Mouse (Mus musculus) neural tube, embryonic 11.5 days (tissue): ENCODE data around the gene Npr2. TPM values are rescaled to one million over a fixed set of nuclear protein-coding genes. Genes with fewer than 3 reads are reported as not detected.

Experiments used
- ATAC-seq: fragments of 200-750 bp; cut with Nextera tagmentation; 2 replicates; pipeline ENCODE4 v1.8.0; 2017; ENCODE audit warnings: moderate number of reproducible peaks, mild to moderate bottlenecking, moderate TSS enrichment, moderate library complexity; ENCODE audit not compliant: insufficient read depth, low FRiP score, low TSS enrichment
- DNase-seq: peaks from one replicate; pipeline ENCODE4 v3.0.0-alpha.2; 2015; ENCODE audit warnings: low spot score
- H3K27ac ChIP-seq: fragments of 300-500 bp; sonication (generic); 2 replicates; pipeline ENCODE4 v1.5.1; 2014; ENCODE audit warnings: low read depth, mild to moderate bottlenecking, low read length
- H3K27me3 ChIP-seq: fragments of 300-500 bp; sonication (generic); 2 replicates; pipeline ENCODE4 v1.6.1; 2014; ENCODE audit warnings: mild to moderate bottlenecking, low read length, mixed read lengths; ENCODE audit not compliant: control insufficient read depth, insufficient read depth
- H3K36me3 ChIP-seq: fragments of 300-500 bp; sonication (generic); 2 replicates; pipeline ENCODE4 v1.6.1; 2014; ENCODE audit warnings: mild to moderate bottlenecking, low read length, moderate library complexity, mixed read lengths; ENCODE audit not compliant: control insufficient read depth, insufficient read depth
- H3K4me1 ChIP-seq: fragments of 300-500 bp; sonication (generic); 2 replicates; pipeline ENCODE4 v1.6.1; 2014; ENCODE audit warnings: low read length, mixed read lengths; ENCODE audit not compliant: control insufficient read depth, insufficient read depth
- H3K4me2 ChIP-seq: fragments of 300-500 bp; sonication (generic); 2 replicates; pipeline ENCODE4 v1.6.1; 2014; ENCODE audit warnings: low read depth, mild to moderate bottlenecking, moderate library complexity
- H3K4me3 ChIP-seq: fragments of 300-500 bp; sonication (generic); 2 replicates; pipeline ENCODE4 v1.5.1; 2014; ENCODE audit warnings: low read depth, low read length
- H3K9ac ChIP-seq: fragments of 300-500 bp; sonication (generic); 2 replicates; pipeline ENCODE4 v1.6.1; 2014; ENCODE audit warnings: mild to moderate bottlenecking, low read length
- H3K9me3 ChIP-seq: fragments of 300-500 bp; sonication (generic); 2 replicates; pipeline ENCODE4 v1.6.1; 2016; ENCODE audit warnings: low read length; ENCODE audit not compliant: control insufficient read depth
- WGBS: fragments of 180-500 bp; shearing (Covaris S2); extraction: QIAGEN DNeasy Blood & Tissue Kit; methylation state at CpG from one replicate; pipeline ENCODE4 v1.1.7; 2014; 5-methylcytosine and 5-hydroxymethylcytosine counted together
- polyA plus RNA-seq: library from polyadenylated mRNA; unstranded; fragments of >200 nt; fragmentation: Nextera tagmentation; extraction: Ambion mirVana; gene quantifications from 2 replicates; pipeline ENCODE4 v1.2.1, GENCODE M21; 2014

The Npr2 gene
- polyA plus RNA-seq, 1 experiment from 2014 or later: 37.4 TPM

- no peak overlapping the region for H3K4me2 ChIP-seq
Observed at GRCm38 (mm10) chr4:43612534-43612933, 19.2 kb upstream of the Npr2 start.

GRCm38 (mm10) chr4:43613060-43613730 is 18.5 kb upstream of the Npr2 start:
- 66% methylated on average over 3 of the region's 3 CpGs for WGBS
- no peaks in the 10 kb centered on the region for H3K9me3 ChIP-seq
- H3K36me3 ChIP-seq: no peaks in the 10 kb centered on the region
- no peaks in the 10 kb centered on the region for H3K27me3 ChIP-seq
- H3K4me1 ChIP-seq: no peaks in the 10 kb centered on the region
- no peak overlapping the region for H3K4me2 ChIP-seq
- H3K27ac ChIP-seq: no peak overlapping the region
- ATAC-seq (no peak), DNase-seq (no peak)
- H3K4me3 ChIP-seq: no peak overlapping the region
- no peak overlapping the region for H3K9ac ChIP-seq

More at GRCm38 (mm10) chr4:43612534-43612933, 19.2 kb upstream of the Npr2 start:
- H3K9ac ChIP-seq: no peak overlapping the region
- no peaks in the 10 kb centered on the region for H3K36me3 ChIP-seq
- ATAC-seq: no peak
- no peaks in the 10 kb centered on the region for H3K9me3 ChIP-seq
- H3K4me3 ChIP-seq: no peak overlapping the region
- no peaks in the 10 kb centered on the region for H3K4me1 ChIP-seq
- H3K27ac ChIP-seq: no peak overlapping the region
- no peak for DNase-seq
- no peaks in the 10 kb centered on the region for H3K27me3 ChIP-seq
- 79% methylated on average over 10 of the region's 10 CpGs for WGBS

- Histone ChIP-seq H3K9ac (no peak overlapping the region), H3K27me3 (no peaks in the 10 kb centered on the region), H3K27ac (no peak overlapping the region), H3K4me3 (no peak overlapping the region), H3K4me1 (no peaks in the 10 kb centered on the region), H3K9me3 (no peaks in the 10 kb centered on the region), H3K36me3 (no peaks in the 10 kb centered on the region), H3K4me2 (no peak overlapping the region)
- ATAC-seq: no peak
- WGBS: 84% methylated on average over 4 of the region's 4 CpGs
- DNase-seq: no peak
Observed at GRCm38 (mm10) chr4:43620146-43620778, 11.5 kb upstream of the Npr2 start.

- Histone ChIP-seq H3K4me1 (peaks cover 16% of the 10 kb centered on the region), H3K9me3 (no peaks in the 10 kb centered on the region), H3K36me3 (no peaks in the 10 kb centered on the region), H3K4me2 (no peak overlapping the region), H3K4me3 (no peak overlapping the region), H3K27ac (no peak overlapping the region), H3K27me3 (0 out of 2 replicates have a peak, but pooled peaks cover 2% of the 10 kb centered on the region), H3K9ac (no peak overlapping the region)
- peak; percentile 25 for DNase-seq
- 52% methylated on average over 20 of the region's 20 CpGs for WGBS
- ATAC-seq: no peak
Observed at GRCm38 (mm10) chr4:43629106-43629817, 2.5 kb upstream of the Npr2 start.

GRCm38 (mm10) chr4:43630030-43630581 is 1.6 kb upstream of the Npr2 start:
- peak; percentile 39; the same call in 1 of the 2 replicates for ATAC-seq
- WGBS: 5% methylated on average over 5 of the region's 5 CpGs
- Histone ChIP-seq H3K4me1 (peaks cover 16% of the 10 kb centered on the region), H3K4me3 (no peak overlapping the region), H3K27ac (peak overlapping the region; percentile 87), H3K36me3 (no peaks in the 10 kb centered on the region), H3K27me3 (0 out of 2 replicates have a peak, but pooled peaks cover 2% of the 10 kb centered on the region), H3K9ac (no peak overlapping the region), H3K4me2 (no peak overlapping the region), H3K9me3 (no peaks in the 10 kb centered on the region)
- DNase-seq: peak; percentile 82

- no peaks in the 10 kb centered on the region for H3K36me3 ChIP-seq
- peaks cover 16% of the 10 kb centered on the region for H3K4me1 ChIP-seq
- ATAC-seq (0 out of 2 replicates have a peak, but pooled peaks have one; percentile 28), DNase-seq (peak; percentile 45)
- peak overlapping the region; percentile 87 for H3K27ac ChIP-seq
- H3K9ac ChIP-seq: peak overlapping the region; percentile 95
- H3K4me2 ChIP-seq: peak overlapping the region; percentile 90
- H3K27me3 ChIP-seq: 0 out of 2 replicates have a peak, but pooled peaks cover 2% of the 10 kb centered on the region
- H3K4me3 ChIP-seq: peak overlapping the region; percentile 63; the same call in 1 of the 2 replicates
- WGBS: 15% methylated on average over 5 of the region's 5 CpGs
- H3K9me3 ChIP-seq: no peaks in the 10 kb centered on the region
Observed at GRCm38 (mm10) chr4:43630671-43631045, 1.1 kb upstream of the Npr2 start.

GRCm38 (mm10) chr4:43631956-43632920 is 503 bp downstream of the Npr2 start:
- H3K27ac ChIP-seq: peak overlapping the region; percentile 87
- 0 out of 2 replicates have a peak, but pooled peaks cover 2% of the 10 kb centered on the region for H3K27me3 ChIP-seq
- WGBS: 39% methylated on average over 42 of the region's 42 CpGs
- no peak for DNase-seq
- peak overlapping the region; percentile 63 for H3K4me3 ChIP-seq
- H3K4me1 ChIP-seq: peaks cover 16% of the 10 kb centered on the region
- peak overlapping the region; percentile 90 for H3K4me2 ChIP-seq
- 0 out of 2 replicates have a peak, but pooled peaks have one; percentile 11 for ATAC-seq
- H3K9ac ChIP-seq: peak overlapping the region; percentile 95
- H3K9me3 ChIP-seq: no peaks in the 10 kb centered on the region
- H3K36me3 ChIP-seq: no peaks in the 10 kb centered on the region
